Mouse (Mus musculus): Measurements from ENCODE around the gene Gyg. TPM values are rescaled to one million over a fixed set of nuclear protein-coding genes. Genes with fewer than 3 reads are reported as not detected.
A peak's percentile ranks its signal among the peaks of the same experiment; 100 is the strongest.

Gyg gene
- total RNA-seq (2021) = 100 to 1,000 TPM; 154 to 168 TPM
- long read RNA-seq, experiment 1, transcript Gyg-201 (7 exons, 1,922 nt) = major isoform, 101 of 173 reads
- long read RNA-seq, experiment 1, partial matches to known transcripts = 61 of 173 reads
- long read RNA-seq, experiment 1, other reads (novel, unspliced or antisense) = 9 of 173 reads
- long read RNA-seq, experiment 2, transcript Gyg-201 (7 exons, 1,922 nt) = major isoform, 44 of 87 reads
- long read RNA-seq, experiment 2, partial matches to known transcripts = 39 of 87 reads
- long read RNA-seq, experiment 2, other reads (novel, unspliced or antisense) = 2 of 87 reads

DNA sequence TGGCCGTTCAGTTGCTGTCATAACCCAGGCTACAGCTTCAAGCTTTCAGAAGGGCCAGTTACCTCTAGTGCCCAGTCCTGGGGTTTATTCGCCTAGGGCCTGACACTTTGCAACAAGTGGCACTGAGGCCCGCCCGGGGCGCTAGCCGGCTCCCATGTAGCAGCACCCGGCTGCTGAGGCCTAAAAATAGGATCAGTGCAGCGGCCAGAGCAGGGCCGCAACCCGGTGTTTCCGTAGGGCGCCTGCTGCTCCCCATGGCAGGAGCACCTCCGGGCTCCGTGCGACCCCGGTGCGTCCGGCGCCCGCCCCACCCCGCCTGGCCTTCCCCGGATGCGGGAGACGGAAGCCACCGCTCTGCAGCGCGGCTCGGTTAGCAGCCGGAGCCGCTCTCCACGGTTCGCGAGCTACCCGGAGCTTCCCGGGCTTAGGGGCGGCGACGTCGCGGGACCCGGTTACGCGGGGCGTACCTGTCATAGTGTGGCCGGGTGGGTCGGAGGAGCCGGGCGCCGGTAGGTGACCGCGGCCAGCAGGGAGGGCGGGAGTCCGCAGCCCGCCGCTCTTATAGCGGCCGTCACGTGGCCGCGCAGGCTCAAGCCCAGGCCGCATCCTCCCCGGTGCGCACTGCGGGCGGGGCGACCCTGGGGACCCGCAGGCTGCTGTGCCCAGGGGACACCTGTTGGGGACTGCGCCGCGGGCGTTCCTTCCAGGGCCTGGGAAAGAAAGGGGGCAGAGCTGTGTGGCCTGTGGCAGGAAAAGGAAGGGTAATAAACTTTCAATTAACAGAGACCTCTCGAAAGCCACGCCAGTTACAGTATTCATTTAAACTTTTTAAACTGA is at the start of gene Gyg:
Gene Gyg, minus strand, starts transcription at position 787 of the 837 bp plus-strand sequence.
- peak; percentile 73 to 79 for DNase-seq

DNA sequence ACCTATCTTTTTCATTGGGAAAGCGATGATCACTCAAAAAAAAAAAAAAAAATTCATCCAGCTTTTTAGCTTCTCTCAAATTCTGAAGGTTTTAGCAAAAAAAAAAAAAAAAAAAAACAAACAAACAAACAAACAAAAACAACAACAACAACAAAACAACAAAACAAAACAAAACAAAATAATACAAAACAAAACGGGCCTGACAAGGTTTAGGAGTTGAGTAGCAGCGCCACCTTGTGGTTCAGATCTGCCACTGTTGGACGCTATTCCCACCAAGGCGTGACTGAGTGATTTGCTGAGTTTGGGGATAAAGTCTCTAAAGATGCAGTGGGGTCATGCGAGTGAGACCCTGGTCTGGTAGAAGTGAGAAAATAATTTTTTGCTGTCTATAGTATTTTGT is 43.8 kb upstream of the Gyg start:
- DNase-seq = peak; percentile 16 to 78

DNA sequence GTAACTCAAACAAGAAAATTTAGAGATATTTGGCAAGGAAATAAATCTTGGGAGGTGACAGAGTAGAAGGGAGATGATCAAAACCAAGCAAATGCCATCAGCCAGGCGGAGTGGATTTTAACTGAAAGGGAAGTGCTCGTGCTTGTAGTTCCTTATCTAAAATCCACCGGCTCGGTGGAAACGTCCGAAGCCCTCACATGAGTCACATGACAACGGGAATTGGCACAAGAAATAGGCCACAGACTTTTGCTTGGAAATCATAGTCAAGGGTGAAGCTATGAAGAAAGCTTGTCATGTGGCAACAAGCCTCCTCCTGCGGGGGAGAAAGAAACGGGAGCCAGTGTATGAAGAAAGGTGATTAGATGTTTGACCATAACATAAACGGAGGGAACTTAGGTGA is 42.8 kb upstream of the Gyg start:
- DNase-seq = peak; percentile 10 to 13

DNA sequence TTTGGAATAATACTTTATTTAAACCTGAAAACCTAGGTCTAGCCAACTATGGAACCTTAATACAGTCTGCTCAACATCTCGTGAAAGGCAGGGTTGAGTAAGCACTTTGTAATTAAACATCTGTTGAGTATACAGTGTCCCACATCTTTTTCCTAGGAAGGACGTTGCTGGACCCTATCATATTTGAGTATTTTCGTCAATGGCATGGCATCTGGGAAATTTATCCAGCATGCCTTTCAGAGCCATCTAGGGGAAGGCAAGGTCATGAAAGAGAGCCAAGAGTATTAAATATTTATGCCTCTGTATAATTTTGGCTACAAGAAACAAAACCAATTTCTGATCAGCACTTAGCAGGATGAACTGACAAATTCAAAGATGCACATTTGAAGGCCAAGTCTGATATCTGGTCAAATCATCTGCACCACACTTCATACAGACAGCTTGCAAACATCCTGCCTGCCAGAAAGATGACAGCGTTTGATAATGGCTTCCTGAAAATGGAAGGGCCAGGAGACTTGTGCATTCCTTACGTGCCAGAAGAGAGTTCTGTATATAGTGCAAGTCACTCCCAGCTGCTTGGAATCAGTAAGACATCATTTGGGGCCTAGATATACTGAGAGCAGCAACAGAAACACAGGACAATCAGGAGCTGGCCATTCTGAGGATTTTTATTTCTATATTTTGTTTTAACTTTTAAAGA is 34.0 kb upstream of the Gyg start:
- no peak for DNase-seq

DNA sequence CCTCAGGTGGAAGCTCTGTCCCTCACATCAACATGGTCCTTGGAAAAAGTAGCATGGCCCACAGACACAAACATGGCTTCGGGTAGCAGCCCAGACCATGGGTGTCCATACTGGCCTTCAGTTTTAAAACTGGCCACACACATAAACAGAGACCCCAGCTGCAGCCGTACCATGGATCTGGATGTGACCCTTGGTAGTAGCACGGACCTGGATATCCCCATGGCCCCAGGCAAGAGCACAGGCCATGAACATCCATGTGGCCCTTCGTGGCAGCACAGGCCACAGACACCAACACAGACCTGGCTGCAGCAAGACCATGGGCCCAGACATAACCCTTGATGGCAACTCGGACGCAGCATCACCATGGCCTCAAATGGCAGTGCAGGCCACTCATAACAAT is 17.3 kb upstream of the Gyg start:
- DNase-seq = no peak

DNA sequence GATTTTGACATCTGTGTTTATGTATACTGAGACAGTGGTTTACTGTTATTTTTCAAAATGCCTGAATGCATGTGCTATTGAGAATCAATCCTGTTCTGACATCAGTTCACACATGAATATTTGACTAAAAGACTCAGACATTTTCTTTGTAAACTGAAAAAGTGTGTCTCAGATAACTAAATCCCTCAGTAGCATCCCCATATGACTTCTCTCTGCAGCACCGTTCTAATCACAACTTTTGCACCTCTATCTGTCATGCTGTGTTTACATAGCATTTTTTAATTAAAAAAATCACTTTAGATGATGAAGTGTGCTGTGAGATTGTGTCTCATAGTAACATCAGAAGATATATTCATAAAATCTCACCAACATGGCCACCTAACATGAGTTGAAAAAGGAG is 12.4 kb upstream of the Gyg start:
- DNase-seq = no peak

- DNase-seq = no peak
Observed at GRCm38 (mm10) chr3:20155476-20155875, 359 bp upstream of the Gyg start.

GRCm38 (mm10) chr3:20151651-20152050 is 3.5 kb downstream of the Gyg start:
- DNase-seq = no peak

GRCm38 (mm10) chr3:20150511-20150910 is 4.6 kb downstream of the Gyg start:
- DNase-seq = no peak

DNA sequence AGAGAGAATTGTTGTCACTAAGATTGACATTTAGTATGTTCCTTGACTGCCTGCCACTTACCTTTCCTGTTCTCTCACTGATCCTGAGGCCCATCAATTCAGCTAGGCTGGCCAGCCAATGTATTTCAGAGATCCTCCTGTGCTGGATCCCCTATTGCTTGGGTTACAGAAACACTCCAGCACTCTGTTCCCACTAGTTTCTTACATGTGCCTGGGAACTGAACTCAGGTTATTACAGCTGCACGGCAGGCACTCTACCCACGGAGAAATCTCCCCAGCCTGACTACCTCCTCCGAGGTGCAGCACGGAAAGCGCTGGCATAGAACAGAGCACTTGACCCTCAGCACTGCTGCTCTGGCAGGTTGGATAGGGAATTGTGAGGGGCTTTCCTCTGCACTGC is 7.5 kb downstream of the Gyg start:
- DNase-seq = no peak

DNA sequence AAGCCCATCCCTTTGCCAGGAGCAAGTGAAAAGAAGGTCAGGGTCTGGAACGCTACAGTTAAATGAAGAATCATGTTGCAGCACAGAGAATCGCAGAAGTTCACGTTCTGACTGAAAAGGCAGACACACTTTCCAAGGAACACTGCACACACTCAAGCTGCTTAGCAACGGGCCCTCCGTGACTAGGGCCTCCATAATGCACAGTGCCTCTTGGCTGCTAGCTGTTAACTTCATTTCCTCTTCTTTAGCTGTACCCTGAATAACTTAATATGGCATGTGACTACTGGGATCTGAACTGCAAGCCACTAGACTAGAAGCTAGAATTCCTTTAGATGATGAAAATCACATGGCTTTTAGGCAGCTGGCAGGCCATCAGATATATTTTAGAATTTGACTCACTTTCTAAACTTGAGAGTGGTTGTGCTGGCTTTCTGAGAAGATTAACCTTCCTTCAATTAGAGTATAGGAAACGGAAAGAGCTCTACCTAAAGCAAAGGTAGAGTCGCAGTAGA is 8.2 kb downstream of the Gyg start:
- DNase-seq = no peak

DNA sequence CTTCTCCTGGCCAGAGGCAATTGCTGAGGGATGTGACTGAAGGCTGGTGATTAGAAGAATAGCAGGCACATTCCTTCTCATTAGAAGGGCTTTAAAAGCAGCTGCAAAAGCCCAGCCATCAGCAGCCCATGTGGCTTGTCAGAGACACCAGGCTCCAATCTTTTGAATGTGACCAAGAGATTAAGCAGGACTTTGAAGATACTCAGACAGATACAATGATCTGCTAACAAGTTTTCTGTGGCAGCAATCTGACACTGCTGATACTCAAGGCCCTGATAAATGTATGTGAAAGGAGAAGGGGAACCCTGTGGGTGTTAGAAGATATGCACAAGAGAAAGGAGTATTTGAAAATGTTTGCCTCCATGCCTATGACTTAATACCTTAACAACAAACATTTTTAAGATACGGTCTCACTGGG is 9.4 kb downstream of the Gyg start:
- no peak for DNase-seq

DNA sequence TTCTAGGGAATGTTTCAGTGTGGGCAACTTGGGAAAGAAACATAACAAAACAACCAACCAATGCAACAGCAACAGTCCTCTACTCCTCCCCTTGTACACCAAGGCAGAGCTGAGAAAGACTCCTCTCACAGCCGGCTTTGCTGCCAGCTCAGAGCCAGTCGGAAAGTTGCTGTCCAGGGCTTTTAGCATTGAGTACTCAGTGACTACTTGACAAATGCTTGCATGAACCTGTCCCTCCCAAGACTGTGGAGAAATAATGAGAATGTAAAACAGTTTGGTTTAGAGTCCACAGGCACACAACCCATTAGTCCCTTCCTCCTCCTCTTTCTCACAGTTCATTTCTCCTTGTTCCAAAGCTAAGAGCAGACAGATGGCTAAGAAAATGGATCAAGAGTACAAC is 10.7 kb downstream of the Gyg start:
- no peak for DNase-seq

DNA sequence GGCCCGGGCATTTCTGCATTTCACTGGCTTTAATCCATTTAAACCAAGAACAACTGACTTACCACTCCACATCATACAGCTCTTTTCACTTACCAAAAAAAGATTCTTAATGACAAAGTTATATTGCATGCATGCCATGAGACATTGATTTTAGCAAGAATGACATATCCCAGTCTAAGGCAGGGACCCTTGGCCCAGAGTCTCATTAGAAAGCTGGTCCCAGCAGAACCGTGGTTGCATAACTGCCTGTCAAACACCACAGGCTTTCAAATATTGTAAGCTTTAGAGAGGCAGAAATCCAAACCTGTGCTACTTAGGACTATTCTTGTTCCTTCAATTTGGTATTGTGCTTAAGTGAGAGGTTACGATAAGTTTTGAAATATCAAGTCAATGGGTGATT is 11.4 kb downstream of the Gyg start:
- no peak for DNase-seq

- DNase-seq = no peak
Observed at GRCm38 (mm10) chr3:20142576-20142975, 12.5 kb downstream of the Gyg start.

DNA sequence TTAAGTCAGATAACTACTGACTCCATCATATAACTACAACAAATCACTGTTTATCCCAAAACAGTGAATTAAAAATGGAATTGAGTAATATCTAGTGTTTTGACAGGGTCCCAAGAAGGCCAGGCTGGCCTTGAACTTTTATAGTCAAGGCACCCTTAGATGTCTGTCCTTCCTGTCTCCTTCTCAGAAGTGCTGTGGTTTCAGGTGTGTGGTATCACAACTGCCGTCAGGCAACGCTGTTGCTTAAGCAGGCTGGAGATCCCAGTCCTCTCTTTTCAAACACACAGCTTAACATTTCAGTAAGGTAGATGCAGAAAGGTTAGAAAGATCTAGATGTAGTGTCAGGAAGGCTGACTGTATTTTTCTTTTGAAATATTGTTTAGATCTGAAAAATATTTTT is 13.0 kb downstream of the Gyg start:
- no peak for DNase-seq

DNA sequence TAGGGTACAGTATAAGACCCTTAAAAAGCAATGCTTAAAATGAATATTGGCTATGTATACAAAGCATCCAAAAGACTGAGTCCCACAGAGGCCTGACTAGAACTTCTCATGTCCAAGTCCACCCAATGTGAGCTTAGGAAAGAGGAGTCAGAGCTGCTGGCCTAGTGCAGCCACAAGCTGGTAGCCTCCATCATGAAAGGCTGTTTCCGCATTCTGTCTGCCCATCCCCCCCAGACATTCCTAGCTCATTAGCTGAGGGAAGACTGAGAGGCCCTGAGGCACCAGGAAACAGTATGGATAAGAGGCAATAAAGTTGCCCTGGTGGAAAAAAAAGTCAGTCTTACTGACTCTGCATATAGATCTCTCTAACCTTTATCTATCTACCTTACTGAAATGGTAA is 13.4 kb downstream of the Gyg start:
- no peak for DNase-seq

GRCm38 (mm10) chr3:20141240-20141639 is 13.9 kb downstream of the Gyg start:
- no peak for DNase-seq

GRCm38 (mm10) chr3:20136868-20137581 is 18.1 kb downstream of the Gyg start:
- DNase-seq = no peak

DNA sequence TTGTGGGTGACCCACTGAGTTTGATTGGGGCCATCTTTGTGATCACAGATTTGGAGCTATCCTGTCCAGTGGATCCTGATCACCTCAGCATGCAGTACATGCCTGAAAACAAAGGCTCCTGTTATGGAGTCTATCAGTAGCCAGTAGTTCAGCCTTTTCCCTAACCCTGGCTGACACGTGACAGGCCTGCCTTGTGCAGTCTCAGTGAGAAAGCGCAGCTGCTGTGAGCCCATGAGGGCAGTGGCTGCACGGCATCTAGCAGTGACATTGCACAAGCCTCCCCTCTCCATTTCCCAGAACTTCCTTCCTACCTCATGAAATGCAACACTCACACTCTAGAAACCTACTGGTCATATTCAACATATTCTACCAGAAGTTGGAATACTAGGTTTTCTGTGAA is 20.6 kb downstream of the Gyg start:
- peak in 1 of 2 experiments; percentile 21 for DNase-seq

GRCm38 (mm10) chr3:20133745-20134144 is 21.4 kb downstream of the Gyg start:
- no peak for DNase-seq

- DNase-seq = peak; percentile 51 to 52
Observed at GRCm38 (mm10) chr3:20132731-20133130, 22.4 kb downstream of the Gyg start.

Measured in heart, adult 18-20 months (tissue).